Mouse (Mus musculus) heart, postnatal 0 days (tissue): ENCODE results near the gene Ptbp1.

Source experiments
- CTCF ChIP-seq: IDR thresholded peaks from 2 replicates; pipeline ENCODE4 v1.5.1; 2016; ENCODE audit warnings: antibody characterized with exemption, control low read depth, low read depth
- EP300 ChIP-seq: IDR thresholded peaks from 2 replicates; pipeline ENCODE4 v1.6.1; 2016; ENCODE audit warnings: antibody characterized with exemption, low read depth

DNA sequence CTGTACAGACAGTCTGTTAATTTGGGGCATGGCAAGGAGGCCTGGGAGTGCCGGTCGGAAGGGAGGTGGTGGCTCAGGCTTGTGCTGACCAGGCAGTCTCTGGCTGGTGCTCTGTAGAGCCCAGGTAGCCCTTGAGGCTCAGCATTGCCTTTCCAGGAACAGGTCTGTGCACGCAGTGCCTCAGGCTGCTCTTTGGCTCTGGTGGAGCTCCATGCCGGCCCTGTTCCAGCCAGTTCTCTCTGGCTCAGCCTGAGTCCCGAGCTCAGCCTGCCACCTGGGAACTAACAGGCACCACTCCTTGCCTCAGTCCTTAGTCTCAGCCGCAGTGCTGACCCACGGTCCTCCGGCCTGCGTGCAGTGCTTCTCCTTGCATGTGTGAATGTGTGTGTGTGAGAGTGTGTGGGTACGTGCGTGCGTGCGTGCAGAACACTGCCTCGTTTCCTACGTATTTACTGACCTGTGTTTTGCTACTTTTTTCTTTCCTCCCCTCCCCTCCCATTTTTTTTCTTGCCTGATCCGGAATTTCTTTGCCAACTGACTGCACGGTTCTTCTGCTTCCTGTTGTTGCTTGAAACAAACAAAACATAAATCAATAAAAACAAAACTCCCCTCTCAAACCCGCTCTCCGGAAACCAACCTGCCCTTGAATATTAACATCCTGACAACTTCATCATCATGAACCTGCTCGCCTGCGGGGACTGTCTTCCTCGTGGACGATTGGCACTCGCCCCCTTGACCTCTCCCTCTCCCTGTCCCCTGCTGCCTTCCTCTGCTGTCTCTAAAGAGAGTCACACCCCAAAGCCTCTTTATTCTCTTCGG is 7.2 kb downstream of the Ptbp1 start:
- TF ChIP-seq CTCF (no peak), EP300 (no peak)
